Mouse (Mus musculus): ENCODE measurements at regions not wholly inside any gene's neighbourhood (a gene's known extent, or its start where the extent isn't known, plus 50 kb on each side); places are given as distances from the start of the nearest gene placed in this dataset.

DNA sequence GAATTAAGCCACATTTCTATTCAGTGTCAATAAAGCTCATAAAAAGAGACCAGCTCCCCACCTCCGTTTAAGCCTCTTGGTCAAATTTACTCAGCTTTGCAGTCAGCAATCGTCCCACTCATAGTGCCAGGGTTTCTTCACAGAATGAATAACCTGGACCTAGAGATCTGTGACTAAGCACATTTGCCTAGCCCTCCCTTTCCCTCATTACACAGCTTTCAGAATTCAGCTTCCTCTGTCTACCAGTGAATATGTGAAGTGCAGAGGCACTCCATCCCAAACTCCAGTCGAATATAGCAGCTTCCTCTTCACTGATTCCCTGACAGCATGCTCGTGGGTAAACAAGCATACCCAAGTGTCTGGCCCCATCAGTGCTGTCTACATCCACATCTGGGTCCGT, 54.3 kb upstream of the Rps6ka3 start:
- Histone ChIP-seq H3K4me2 (ENCODE audit: low read depth) (no peak overlapping the region), H3K27me3 (ENCODE audit: control insufficient read depth, insufficient read depth, insufficient read length) (no peaks in the 10 kb centered on the region), H3K4me3 (no peak overlapping the region), H3K36me3 (ENCODE audit: control insufficient read depth, insufficient read depth) (no peaks in the 10 kb centered on the region), H3ac (ENCODE audit: control insufficient read depth, insufficient read length) (no peak overlapping the region), H3K79me2 (ENCODE audit: control insufficient read depth, insufficient read depth) (no peaks in the 10 kb centered on the region)
- TF ChIP-seq USF1 (IDR thresholded peaks at IDR 0.05; ENCODE audit: low read depth) = no peak
- TF ChIP-seq MYOG (IDR thresholded peaks at IDR 0.05; ENCODE audit: control insufficient read depth in 1 of 3, insufficient read depth in 1 of 3, insufficient read length in 2 of 3, low read depth in 2 of 3) = no peak
- TF ChIP-seq TCF12 (IDR thresholded peaks at IDR 0.05; ENCODE audit: insufficient read depth, poor library complexity, severe bottlenecking) = no peak
- TF ChIP-seq MYOD1 (IDR thresholded peaks at IDR 0.05; ENCODE audit: control insufficient read depth in 1 of 3, insufficient read length in 2 of 3, low read depth in 2 of 3) = no peak
- TF ChIP-seq POLR2AphosphoS2 (IDR thresholded peaks at IDR 0.05; ENCODE audit: insufficient read length, low read depth) = no peak
- TF ChIP-seq REST (IDR thresholded peaks at IDR 0.05; ENCODE audit: insufficient read depth, insufficient read length) = no peak
- TF ChIP-seq TCF3 (IDR thresholded peaks at IDR 0.05; ENCODE audit: insufficient read length, low read depth) = no peak
- TF ChIP-seq E2F4 (IDR thresholded peaks at IDR 0.05; ENCODE audit: insufficient read depth) = no peak
- TF ChIP-seq SRF (IDR thresholded peaks at IDR 0.05; ENCODE audit: control insufficient read depth, insufficient read length, low read depth) = no peak
- TF ChIP-seq CEBPB (IDR thresholded peaks at IDR 0.05; ENCODE audit: insufficient read depth, poor library complexity, severe bottlenecking) = no peak
- TF ChIP-seq POLR2A (IDR thresholded peaks at IDR 0.05; ENCODE audit: insufficient read length, low read depth) = no peak
- TF ChIP-seq MAX (IDR thresholded peaks at IDR 0.05; ENCODE audit: low read depth) = no peak

DNA sequence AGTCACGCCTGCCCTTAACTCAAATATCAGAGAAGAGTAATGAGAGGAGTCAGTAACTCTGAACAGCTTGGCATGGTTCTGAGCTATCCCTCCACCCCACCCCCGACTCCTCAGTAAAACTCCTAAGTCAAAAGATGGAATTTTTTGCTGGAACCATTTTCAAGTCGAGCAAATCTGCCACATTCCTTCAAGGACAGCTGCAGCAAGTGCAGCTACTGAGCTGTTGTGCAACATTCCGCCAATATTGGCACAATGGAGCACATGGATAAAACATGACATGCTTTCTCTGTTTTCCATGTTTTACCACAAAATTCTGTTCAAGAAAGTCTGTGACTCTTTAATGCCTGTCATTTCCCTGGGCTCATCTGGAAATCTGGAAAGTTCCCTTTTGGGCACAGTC, 53.1 kb upstream of the Rps6ka3 start:
- no peaks in the 10 kb centered on the region for H3K27me3 ChIP-seq (ENCODE audit: control insufficient read depth, insufficient read depth, insufficient read length)

DNA sequence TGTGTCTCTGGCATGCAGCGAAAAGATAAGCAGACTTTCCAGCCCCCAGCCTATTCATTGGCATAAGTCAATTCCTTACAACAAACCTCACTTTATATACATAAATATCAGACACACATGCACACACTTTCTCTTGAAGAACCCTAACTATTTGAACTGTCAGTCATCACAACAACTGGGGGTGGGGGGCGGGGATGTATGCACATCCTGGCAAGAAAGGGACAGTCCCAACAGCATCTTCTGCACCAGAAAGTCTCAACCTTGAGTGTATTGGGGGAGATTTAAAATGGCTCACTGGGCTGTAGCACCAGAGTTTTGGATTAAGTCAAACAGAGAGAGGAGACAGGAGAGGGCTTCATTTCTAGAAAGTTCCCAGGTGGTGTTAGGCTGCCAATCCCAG, 50.4 kb upstream of the Rps6ka3 start:
- no peak overlapping the region for H3K4me2 ChIP-seq (ENCODE audit: low read depth)
- no peaks in the 10 kb centered on the region for H3K36me3 ChIP-seq (ENCODE audit: control insufficient read depth, insufficient read depth)
- no peaks in the 10 kb centered on the region for H3K79me2 ChIP-seq (ENCODE audit: control insufficient read depth, insufficient read depth)
- H3K4me3 ChIP-seq = no peak overlapping the region
- no peaks in the 10 kb centered on the region for H3K27me3 ChIP-seq (ENCODE audit: control insufficient read depth, insufficient read depth, insufficient read length)
- H3ac ChIP-seq (ENCODE audit: control insufficient read depth, insufficient read length) = no peak overlapping the region
- TF ChIP-seq CEBPB (IDR thresholded peaks at IDR 0.05; ENCODE audit: insufficient read depth, poor library complexity, severe bottlenecking) (no peak), E2F4 (IDR thresholded peaks at IDR 0.05; ENCODE audit: insufficient read depth) (no peak), SRF (IDR thresholded peaks at IDR 0.05; ENCODE audit: control insufficient read depth, insufficient read length, low read depth) (no peak), TCF12 (IDR thresholded peaks at IDR 0.05; ENCODE audit: insufficient read depth, poor library complexity, severe bottlenecking) (no peak), MAX (IDR thresholded peaks at IDR 0.05; ENCODE audit: low read depth) (no peak), TCF3 (IDR thresholded peaks at IDR 0.05; ENCODE audit: insufficient read length, low read depth) (no peak), POLR2AphosphoS2 (IDR thresholded peaks at IDR 0.05; ENCODE audit: insufficient read length, low read depth) (no peak), MYOG (IDR thresholded peaks at IDR 0.05; ENCODE audit: control insufficient read depth in 1 of 3, insufficient read depth in 1 of 3, insufficient read length in 2 of 3, low read depth in 2 of 3) (no peak), MYOD1 (IDR thresholded peaks at IDR 0.05; ENCODE audit: control insufficient read depth in 1 of 3, insufficient read length in 2 of 3, low read depth in 2 of 3) (no peak), POLR2A (IDR thresholded peaks at IDR 0.05; ENCODE audit: insufficient read length, low read depth) (no peak)

More for the DNA sequence above, 53.1 kb upstream of the Rps6ka3 start:
- Histone ChIP-seq H3K4me2 (ENCODE audit: low read depth) (no peak overlapping the region), H3K79me2 (ENCODE audit: control insufficient read depth, insufficient read depth) (no peaks in the 10 kb centered on the region), H3ac (ENCODE audit: control insufficient read depth, insufficient read length) (no peak overlapping the region), H3K36me3 (ENCODE audit: control insufficient read depth, insufficient read depth) (no peaks in the 10 kb centered on the region), H3K4me3 (no peak overlapping the region)
- no peak for TF ChIP-seq E2F4 (IDR thresholded peaks at IDR 0.05; ENCODE audit: insufficient read depth)
- TF ChIP-seq MYOG (IDR thresholded peaks at IDR 0.05; ENCODE audit: control insufficient read depth in 1 of 3, insufficient read depth in 1 of 3, insufficient read length in 2 of 3, low read depth in 2 of 3) = peak in 2 of 3 experiments; percentile 10 to 49
- peak; percentile 83 for TF ChIP-seq CEBPB (IDR thresholded peaks at IDR 0.05; ENCODE audit: insufficient read depth, poor library complexity, severe bottlenecking)
- TF ChIP-seq MYOD1 (IDR thresholded peaks at IDR 0.05; ENCODE audit: control insufficient read depth in 1 of 3, insufficient read length in 2 of 3, low read depth in 2 of 3) = peak in 1 of 3 experiments; percentile 3
